Mouse (Mus musculus) erythroblast, embryonic 14.5 days (primary cell): ENCODE results near the gene Ndrg4. TPM values are rescaled to one million over a fixed set of nuclear protein-coding genes. Genes with fewer than 3 reads are reported as not detected.
"Not testable (repeated sequence)": the region's sequence is repeated elsewhere in the genome, so short reads cannot be mapped to it uniquely, and the experiment has no call there.

ENCODE experiments used
- H3K27me3 ChIP-seq: 2 replicates; pipeline ENCODE4 v1.6.1; 2012; ENCODE audit warnings: inconsistent platforms; ENCODE audit not compliant: control insufficient read depth
- H3K36me3 ChIP-seq: 2 replicates; pipeline ENCODE4 v1.6.1; 2012; ENCODE audit warnings: mild to moderate bottlenecking, inconsistent platforms; ENCODE audit not compliant: control insufficient read depth
- H3K4me1 ChIP-seq: 2 replicates; pipeline ENCODE4 v1.6.1; 2012; ENCODE audit warnings: inconsistent platforms; ENCODE audit not compliant: control insufficient read depth
- H3K4me3 ChIP-seq: replicated peaks from 2 replicates; pipeline ENCODE3; 2012; ENCODE audit warnings: moderate library complexity, mild to moderate bottlenecking, inconsistent platforms
- H3K9me3 ChIP-seq: 2 replicates; pipeline ENCODE4 v1.6.1; 2012; ENCODE audit warnings: low read length, inconsistent platforms, mixed read lengths; ENCODE audit not compliant: control insufficient read depth
- GATA1 ChIP-seq: IDR thresholded peaks from 2 replicates; pipeline ENCODE4 v1.6.1; 2012; ENCODE audit warnings: low read length, inconsistent platforms, mixed read lengths
- TAL1 ChIP-seq: IDR thresholded peaks from 3 replicates; pipeline ENCODE4 v1.6.1; 2012; ENCODE audit warnings: low read length, inconsistent platforms, mixed read lengths
- polyA plus RNA-seq: library from polyadenylated mRNA; stranded (reverse); fragments of >175 nt; gene quantifications from 2 replicates; pipeline ENCODE4 v1.2.3, GENCODE M21; 2012

Ndrg4 gene
- polyA plus RNA-seq, 1 experiment = 0.03 TPM

DNA sequence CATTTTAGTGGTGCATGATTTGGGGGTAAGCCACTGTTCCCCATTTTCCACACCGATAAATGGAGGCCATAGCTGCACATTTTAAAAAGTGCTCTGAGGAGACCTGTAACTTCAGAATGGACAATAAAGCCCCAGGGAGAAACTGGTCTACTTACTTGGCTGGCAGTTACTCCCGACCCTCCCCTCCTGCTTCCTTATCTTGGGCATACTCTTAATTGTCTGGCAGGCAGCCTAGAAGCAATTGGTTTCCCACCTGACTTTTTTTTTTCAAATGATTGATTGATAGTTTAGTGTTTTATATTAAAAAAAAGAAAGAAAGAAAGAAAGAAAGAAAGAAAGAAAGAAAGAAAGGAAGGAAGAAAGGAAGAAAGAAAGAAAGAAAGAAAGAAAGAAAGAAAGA is 19.3 kb upstream of the Ndrg4 start:
- Histone ChIP-seq H3K36me3 (no peaks in the 10 kb centered on the region), H3K9me3 (no peaks in the 10 kb centered on the region), H3K4me1 (no peaks in the 10 kb centered on the region), H3K4me3 (no peak overlapping the region), H3K27me3 (no peaks in the 10 kb centered on the region)
- TF ChIP-seq GATA1 = no peak
- no peak for TF ChIP-seq TAL1

DNA sequence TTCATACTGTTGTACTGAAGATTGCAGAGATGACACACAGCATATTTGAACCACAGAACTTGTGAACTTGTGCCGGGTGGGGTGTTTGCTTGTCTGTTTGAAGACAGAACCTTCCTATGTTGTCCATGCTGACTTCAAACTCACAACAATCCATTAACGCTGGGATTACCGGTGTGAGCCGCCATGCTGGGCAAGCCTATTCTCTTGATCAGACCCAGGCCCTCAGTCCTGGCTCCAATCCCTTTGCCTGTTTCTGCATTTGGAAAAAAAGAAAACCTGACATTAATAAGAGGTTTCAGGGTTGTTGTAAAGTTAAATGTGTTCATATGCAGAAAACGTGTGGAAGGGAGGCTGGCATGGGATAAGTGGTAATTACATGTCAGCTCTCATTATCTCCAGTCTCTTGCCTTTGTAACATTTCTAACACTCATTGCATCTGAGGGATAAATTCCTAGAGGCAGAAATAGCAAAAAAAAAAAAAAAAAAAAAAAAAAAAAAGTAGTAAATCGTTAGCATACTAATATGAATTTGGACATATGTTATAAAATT is 16.4 kb upstream of the Ndrg4 start:
- TF ChIP-seq TAL1 = no peak
- no peak for TF ChIP-seq GATA1
- Histone ChIP-seq H3K4me1 (no peaks in the 10 kb centered on the region), H3K27me3 (no peaks in the 10 kb centered on the region), H3K9me3 (no peaks in the 10 kb centered on the region), H3K36me3 (no peaks in the 10 kb centered on the region), H3K4me3 (no peak overlapping the region)

GRCm38 (mm10) chr8:95661085-95661484 is 15.7 kb upstream of the Ndrg4 start:
- H3K27me3 ChIP-seq = no peaks in the 10 kb centered on the region
- no peaks in the 10 kb centered on the region for H3K36me3 ChIP-seq
- TF ChIP-seq TAL1 (no peak), GATA1 (no peak)
- H3K9me3 ChIP-seq = no peaks in the 10 kb centered on the region
- H3K4me3 ChIP-seq = no peak overlapping the region
- H3K4me1 ChIP-seq = no peaks in the 10 kb centered on the region

- Histone ChIP-seq H3K4me1 (no peaks in the 10 kb centered on the region), H3K27me3 (no peaks in the 10 kb centered on the region), H3K9me3 (no peaks in the 10 kb centered on the region), H3K4me3 (no peak overlapping the region), H3K36me3 (no peaks in the 10 kb centered on the region)
- TF ChIP-seq TAL1 (no peak), GATA1 (no peak)
Observed at GRCm38 (mm10) chr8:95661575-95661974, 15.2 kb upstream of the Ndrg4 start.

DNA sequence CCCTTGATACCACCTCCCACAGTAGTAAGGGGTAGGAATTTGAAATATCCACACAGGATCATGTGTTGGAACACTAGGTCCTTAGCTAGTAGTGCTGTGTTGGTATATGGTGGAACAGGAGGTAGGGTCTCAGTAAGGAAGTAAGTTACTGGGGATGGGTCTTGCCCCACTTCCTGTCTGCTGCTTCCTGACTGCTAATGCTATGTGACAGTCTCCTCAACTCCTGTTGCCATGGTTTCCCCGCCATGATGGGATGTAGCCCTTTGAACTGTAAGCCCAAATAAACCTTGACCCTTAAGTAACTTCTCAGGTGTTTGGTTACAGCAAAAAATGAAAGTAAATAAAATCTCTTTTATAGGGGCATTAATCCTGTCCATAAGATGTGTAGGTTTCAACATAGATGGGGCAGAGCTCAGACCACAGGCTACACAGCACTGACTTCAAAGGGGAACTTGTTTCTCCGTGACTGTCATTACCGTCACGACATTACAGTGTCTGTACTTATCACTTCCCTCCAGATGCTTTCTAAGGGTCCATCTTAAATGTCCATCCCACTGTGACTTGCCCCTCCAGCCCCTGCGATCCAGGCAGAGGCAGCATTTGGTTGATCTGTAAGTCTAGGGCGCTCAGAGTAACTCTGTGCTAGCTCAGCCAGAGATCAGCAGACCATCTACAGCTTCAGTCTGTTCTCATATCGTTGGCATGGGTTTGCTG is 13.7 kb upstream of the Ndrg4 start:
- TF ChIP-seq GATA1 (no peak), TAL1 (no peak)
- H3K9me3 ChIP-seq = no peaks in the 10 kb centered on the region
- no peak overlapping the region for H3K4me3 ChIP-seq
- H3K36me3 ChIP-seq = no peaks in the 10 kb centered on the region
- H3K4me1 ChIP-seq = no peaks in the 10 kb centered on the region
- no peaks in the 10 kb centered on the region for H3K27me3 ChIP-seq

DNA sequence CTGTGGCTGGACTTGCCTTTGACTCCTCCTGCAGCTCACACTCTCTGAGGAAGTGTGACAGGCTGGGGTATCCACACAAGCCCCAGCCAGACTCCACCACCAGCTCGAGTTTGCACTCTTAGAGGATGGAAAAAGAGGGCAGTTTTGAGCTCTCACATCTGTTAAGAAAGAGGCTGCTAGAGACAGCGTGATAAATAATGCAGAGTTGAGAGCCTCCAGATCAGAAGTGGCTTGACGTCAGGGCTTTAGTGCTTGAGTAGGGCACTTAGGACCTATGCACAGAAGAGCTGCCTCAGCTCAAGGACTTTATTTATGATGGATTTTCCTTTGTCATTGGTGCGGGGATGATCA is 13.2 kb upstream of the Ndrg4 start:
- Histone ChIP-seq H3K27me3 (no peaks in the 10 kb centered on the region), H3K9me3 (no peaks in the 10 kb centered on the region), H3K36me3 (no peaks in the 10 kb centered on the region), H3K4me1 (no peaks in the 10 kb centered on the region), H3K4me3 (no peak overlapping the region)
- no peak for TF ChIP-seq GATA1
- no peak for TF ChIP-seq TAL1

GRCm38 (mm10) chr8:95665813-95666452 is 10.8 kb upstream of the Ndrg4 start:
- H3K9me3 ChIP-seq, H3K27me3 ChIP-seq, H3K4me3 ChIP-seq, H3K4me1 ChIP-seq, H3K36me3 ChIP-seq: not testable (repeated sequence)

DNA sequence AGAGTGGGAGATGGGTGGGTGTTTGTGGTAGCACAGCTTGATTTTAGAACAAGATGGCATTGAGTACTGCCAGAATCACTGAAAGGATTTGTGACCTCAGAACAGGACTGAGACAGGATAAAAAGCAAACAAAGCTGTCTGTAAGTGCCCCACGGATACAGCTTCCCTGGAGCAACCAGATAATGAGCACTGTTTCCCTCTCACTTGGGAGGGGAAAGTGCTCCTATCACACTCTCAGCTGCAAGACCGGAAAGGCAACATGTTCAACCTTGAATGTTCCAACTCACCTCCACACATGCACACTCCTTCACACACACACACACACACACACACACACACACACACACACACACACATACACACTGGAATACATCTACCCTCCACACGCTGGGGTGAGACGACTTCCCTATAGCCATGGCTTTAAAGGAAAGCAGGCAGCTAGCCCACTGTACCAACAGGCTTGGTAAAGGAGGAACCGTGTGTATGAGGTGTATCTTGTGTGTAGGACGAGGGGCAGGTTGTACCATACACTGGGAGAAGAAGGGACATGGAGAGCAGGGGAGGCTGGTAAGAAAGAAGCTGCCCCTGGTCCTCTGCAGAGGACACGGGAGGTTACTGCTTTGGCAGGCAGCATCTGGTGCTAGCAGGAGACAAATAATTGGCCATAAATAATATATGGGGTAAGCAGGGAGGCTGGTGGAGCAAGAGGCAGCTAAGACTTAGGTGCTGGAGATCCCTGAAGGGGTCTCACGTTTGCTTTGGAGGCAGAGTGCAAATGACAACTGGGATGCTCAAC is 8.4 kb upstream of the Ndrg4 start:
- no peaks in the 10 kb centered on the region for H3K4me1 ChIP-seq
- H3K27me3 ChIP-seq = peaks cover 7% of the 10 kb centered on the region
- H3K9me3 ChIP-seq = no peaks in the 10 kb centered on the region
- H3K4me3 ChIP-seq = no peak overlapping the region
- no peak for TF ChIP-seq TAL1
- no peak for TF ChIP-seq GATA1
- no peaks in the 10 kb centered on the region for H3K36me3 ChIP-seq

- no peak for TF ChIP-seq GATA1
- no peak for TF ChIP-seq TAL1
- peaks cover 13% of the 10 kb centered on the region for H3K27me3 ChIP-seq
- no peaks in the 10 kb centered on the region for H3K9me3 ChIP-seq
Observed at GRCm38 (mm10) chr8:95669967-95670366, 6.8 kb upstream of the Ndrg4 start.

More at GRCm38 (mm10) chr8:95669967-95670366, 6.8 kb upstream of the Ndrg4 start:
- Histone ChIP-seq H3K4me1 (no peaks in the 10 kb centered on the region), H3K4me3 (no peak overlapping the region), H3K36me3 (no peaks in the 10 kb centered on the region)
